Mouse (Mus musculus) cerebellum, adult 2 months (tissue): ENCODE measurements at regions not wholly inside any gene's neighbourhood (a gene's known extent, or its start where the extent isn't known, plus 50 kb on each side); places are given as distances from the start of the nearest gene placed in this dataset.
A peak's percentile ranks its signal among the peaks of the same experiment; 100 is the strongest.

Experiments
- DNase-seq, 2 experiments: peaks; one replicate each; pipeline ENCODE4 v3.0.0; 2021
- H3K27ac ChIP-seq: fragments of 200-500 bp; 2 replicates; pipeline ENCODE4 v1.5.1; 2012; ENCODE audit warnings: low read length, control low read depth, inconsistent platforms; ENCODE audit not compliant: insufficient read depth
- H3K27me3 ChIP-seq: fragments of 200-500 bp; 2 replicates; pipeline ENCODE4 v1.6.1; 2012; ENCODE audit warnings: inconsistent platforms, mild to moderate bottlenecking, low read length, moderate library complexity; ENCODE audit not compliant: control insufficient read depth, insufficient read depth
- H3K4me1 ChIP-seq: fragments of 200-500 bp; 2 replicates; pipeline ENCODE4 v1.6.1; 2011; ENCODE audit warnings: low read length; ENCODE audit not compliant: control insufficient read depth, insufficient read depth
- H3K4me3 ChIP-seq: fragments of 200-500 bp; replicated peaks from 2 replicates; pipeline ENCODE3; 2011; ENCODE audit warnings: mild to moderate bottlenecking, low read depth, low read length, control low read depth; ENCODE audit not compliant: insufficient read depth
- CTCF ChIP-seq: fragments of 200-500 bp; IDR thresholded peaks from 2 replicates; pipeline ENCODE4 v1.5.1; 2011; ENCODE audit warnings: low read depth, mild to moderate bottlenecking, control low read depth, low read length, moderate library complexity, borderline replicate concordance; ENCODE audit not compliant: insufficient read depth
- POLR2A ChIP-seq: fragments of 200-500 bp; IDR thresholded peaks from 2 replicates; pipeline ENCODE4 v1.6.1; 2011; ENCODE audit warnings: low read length, control low read depth, borderline replicate concordance; ENCODE audit not compliant: insufficient read depth
- WGBS: fragments of 180-500 bp; shearing (Covaris S2); methylation state at CpG from one replicate; pipeline ENCODE4 v1.1.7; 2018; 5-methylcytosine and 5-hydroxymethylcytosine counted together

DNA sequence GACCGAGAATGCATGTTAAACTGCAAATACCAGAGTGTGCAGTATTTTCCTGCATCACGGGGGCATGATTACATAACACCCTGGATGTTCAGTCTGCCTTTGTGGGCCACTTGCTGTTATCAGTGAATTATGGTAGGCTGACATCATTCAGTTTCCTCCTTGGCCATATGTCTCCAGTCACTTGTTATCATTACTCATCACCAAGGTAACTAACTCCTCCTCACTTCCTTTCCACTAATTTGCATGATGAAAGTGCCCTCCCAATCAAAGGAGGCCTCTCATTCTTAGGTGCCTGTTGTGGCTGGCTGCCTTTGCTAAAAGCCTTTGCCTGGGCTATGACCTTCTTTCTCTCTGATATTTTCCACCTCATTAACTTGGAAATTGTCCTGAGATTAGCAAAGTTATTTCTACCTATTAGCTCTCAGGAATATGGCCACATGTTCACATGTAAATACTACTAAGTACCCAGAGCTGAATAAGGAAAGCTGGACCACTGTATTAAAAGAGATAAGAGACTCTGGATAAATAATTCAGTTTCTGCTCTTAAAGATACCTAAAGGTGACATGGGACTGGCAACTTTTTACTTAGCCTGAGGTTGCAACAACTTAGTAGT is 440.6 kb upstream of the Gm21961 start:
- Histone ChIP-seq H3K27me3 (no peaks in the 10 kb centered on the region), H3K4me1 (peaks cover 2% of the 10 kb centered on the region; the same call in 1 of the 2 replicates), H3K4me3 (no peak overlapping the region), H3K27ac (no peak overlapping the region)
- 26% methylated on average over 2 of the region's 2 CpGs for WGBS
- TF ChIP-seq CTCF, result no peak
- TF ChIP-seq POLR2A, result no peak
- peak; percentile 18 to 57 for DNase-seq

DNA sequence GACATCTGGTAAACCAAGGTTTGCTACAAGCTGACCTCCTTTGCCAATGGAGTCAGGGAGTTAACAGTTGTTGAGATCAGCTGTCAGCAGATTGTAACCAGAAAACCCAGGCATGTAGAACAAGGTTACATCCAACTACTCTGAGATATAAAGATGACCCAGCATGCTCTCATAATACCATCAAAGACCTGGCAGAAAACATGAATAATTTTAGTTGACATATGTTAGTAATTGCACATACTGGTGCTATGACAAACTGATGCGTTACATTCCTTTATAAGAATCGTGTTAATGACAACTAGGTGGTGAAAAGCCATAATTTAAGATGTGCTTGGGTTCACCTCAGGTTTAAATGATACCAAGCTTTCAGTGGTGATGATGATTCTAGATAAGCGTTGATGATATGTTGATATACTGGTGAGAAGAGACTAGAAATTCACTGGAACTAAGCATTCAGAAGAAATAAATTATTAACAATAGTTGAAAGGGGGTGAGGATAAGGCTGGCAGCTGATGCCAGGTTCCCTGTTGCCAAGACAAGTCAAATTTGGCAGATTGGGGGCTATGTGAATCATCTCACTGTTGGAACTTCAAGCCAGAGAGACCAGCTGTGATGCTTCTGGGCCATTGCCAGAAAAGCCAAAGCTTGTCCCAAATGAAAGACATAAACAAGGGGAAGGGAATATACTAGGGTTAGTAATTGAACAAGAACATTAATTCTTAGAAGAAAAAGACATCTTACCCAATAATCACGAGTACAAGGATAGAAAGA is 437.7 kb upstream of the Gm21961 start:
- WGBS, result 39% methylated on average over 4 of the region's 4 CpGs
- TF ChIP-seq CTCF (no peak), POLR2A (no peak)
- Histone ChIP-seq H3K4me3 (no peak overlapping the region), H3K27me3 (no peaks in the 10 kb centered on the region), H3K4me1 (peaks cover 2% of the 10 kb centered on the region; the same call in 1 of the 2 replicates), H3K27ac (no peak overlapping the region)
- DNase-seq, result peak; percentile 35 to 70

DNA sequence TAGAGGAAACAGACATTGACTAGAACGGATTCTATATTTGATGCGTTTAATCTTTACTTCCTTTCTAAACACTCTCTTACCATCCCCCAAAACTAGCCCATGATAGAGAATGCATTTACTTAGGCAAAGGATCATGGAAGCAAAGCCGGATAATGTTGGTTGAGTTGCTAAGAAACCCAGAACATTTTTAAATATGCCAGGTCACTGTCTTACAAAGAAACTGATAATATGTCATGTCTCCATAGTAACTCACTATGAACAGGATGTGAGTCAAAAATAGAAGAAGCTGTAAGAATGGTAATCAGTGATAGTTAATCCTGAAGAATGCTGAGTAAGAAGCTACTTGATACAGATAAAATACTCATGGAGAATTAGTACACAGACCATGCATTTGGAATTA is 405.0 kb upstream of the Gm21961 start:
- no peak overlapping the region for H3K4me3 ChIP-seq
- H3K27me3 ChIP-seq, result no peaks in the 10 kb centered on the region
- TF ChIP-seq POLR2A, result no peak
- no peak for TF ChIP-seq CTCF
- DNase-seq, result no peak
- no peaks in the 10 kb centered on the region for H3K4me1 ChIP-seq
- no peak overlapping the region for H3K27ac ChIP-seq
- 89% methylated on average over 3 of the region's 3 CpGs for WGBS
